Mouse (Mus musculus) heart, postnatal 10 days (tissue): Measurements from ENCODE around the gene Gm47985. TPM values are rescaled to one million over a fixed set of nuclear protein-coding genes. Genes with fewer than 3 reads are reported as not detected.

Experiments
- DNase-seq, 2 experiments: peaks; one replicate each; pipeline ENCODE4 v3.0.0; 2021
- intact Hi-C: fragments of 180-260 bp; cut with DNase I; formaldehyde crosslinking; loops from one replicate; pipeline ENCODE4 v1.15.1; 2025
- total RNA-seq, 2 experiments: library from RNA; stranded (reverse); gene quantifications; 2 replicates each; pipeline ENCODE4 v1.2.3; 2021

The Gm47985 gene
- total RNA-seq, 2 experiments from 2014 or later: 0.25 to 0.38 TPM

GRCm38 (mm10) chr1:151214862-151215261 is 32.5 kb downstream of the Gm47985 start:
- intact Hi-C loops: no loop called here

DNA sequence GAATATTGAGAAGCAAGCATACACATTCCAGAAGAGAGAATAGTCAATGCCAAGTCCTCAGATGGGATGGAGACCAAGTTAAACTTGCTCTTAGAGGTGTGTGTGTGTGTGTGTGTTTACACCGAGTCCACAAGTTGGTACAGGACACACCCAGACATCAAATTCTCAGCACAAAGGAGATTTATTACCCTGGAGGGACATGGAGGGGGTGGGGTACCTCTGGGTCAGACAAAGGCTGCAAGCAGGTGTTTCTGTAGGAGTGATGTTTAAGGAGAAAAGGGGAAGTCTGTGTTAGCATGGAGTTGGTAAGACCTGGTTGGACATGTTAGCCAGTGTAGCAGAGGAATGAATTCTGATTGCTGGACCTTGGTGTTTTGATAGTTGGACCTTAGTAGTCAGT is 33.6 kb downstream of the Gm47985 start:
- DNase-seq: no peak
- intact Hi-C loops: no loop called here

More at GRCm38 (mm10) chr1:151214862-151215261, 32.5 kb downstream of the Gm47985 start:
- DNase-seq: no peak

DNA sequence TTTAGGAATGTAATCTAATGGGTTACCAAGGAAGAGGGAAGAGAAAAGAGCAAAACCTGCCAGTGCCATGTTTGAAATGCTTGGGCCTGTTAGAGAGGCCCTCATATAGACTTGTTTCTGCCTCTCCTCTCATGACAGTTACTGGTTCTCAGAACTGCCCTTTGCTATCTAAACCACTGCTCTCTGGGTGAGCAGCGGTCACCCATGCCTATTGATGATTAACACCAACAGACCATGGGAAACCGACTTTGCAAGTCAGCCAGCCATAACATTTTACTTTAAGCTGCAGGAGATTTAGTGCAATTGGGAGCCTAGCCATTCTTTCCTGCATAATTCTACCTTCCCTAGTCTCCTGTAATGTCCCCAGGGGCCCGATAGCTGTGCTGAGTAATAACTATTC is 34.1 kb downstream of the Gm47985 start:
- intact Hi-C loops: no loop called here
- no peak for DNase-seq

DNA sequence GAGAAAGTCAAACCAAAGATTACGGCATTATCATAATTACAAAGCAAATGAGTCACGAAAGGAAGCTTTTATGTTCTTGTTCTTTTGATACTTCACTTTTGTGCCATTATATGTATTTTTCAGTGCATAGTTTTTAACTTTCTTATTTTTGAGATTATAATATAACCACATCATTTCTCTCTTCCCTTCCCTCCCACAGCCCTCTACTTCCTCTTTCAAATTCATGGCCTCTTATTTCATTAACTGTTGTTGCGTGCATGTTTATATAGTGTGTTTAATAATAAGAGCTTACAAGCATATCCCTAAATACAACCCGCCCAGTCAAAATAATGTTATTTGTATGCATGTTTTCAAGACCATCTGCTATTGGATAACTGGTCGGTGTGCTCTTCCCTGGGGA is 36.7 kb downstream of the Gm47985 start:
- intact Hi-C loops: no loop called here
- no peak for DNase-seq

- intact Hi-C loops: no loop called here
- no peak for DNase-seq
These were observed 37.8 kb downstream of the Gm47985 start for GRCm38 (mm10) chr1:151220098-151220497.

GRCm38 (mm10) chr1:151222561-151223267 is 40.4 kb downstream of the Gm47985 start:
- no peak for DNase-seq
- intact Hi-C loops: no loop called here

- intact Hi-C loops: no loop called here
- DNase-seq: no peak
These were observed 41.0 kb downstream of the Gm47985 start for GRCm38 (mm10) chr1:151223377-151223776.

DNA sequence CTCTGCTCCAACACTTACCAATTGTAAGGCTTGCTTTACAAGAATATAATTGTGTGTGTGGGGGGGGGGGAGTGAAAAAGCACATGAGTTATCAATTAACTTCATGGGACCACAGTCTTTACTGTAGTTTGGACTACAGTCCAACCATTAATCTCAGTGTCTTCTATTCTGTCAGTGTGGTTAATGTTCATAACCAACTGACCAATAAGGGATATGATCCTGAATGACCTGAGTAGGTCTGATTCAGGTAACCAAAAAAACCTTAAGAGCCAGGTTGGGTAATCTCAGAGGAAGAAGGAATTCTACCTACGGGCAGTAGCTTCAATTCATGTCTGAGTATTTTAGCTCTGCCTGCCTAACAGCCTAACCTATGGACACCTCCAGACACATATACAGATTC is 42.2 kb downstream of the Gm47985 start:
- intact Hi-C loops: no loop called here
- no peak for DNase-seq

DNA sequence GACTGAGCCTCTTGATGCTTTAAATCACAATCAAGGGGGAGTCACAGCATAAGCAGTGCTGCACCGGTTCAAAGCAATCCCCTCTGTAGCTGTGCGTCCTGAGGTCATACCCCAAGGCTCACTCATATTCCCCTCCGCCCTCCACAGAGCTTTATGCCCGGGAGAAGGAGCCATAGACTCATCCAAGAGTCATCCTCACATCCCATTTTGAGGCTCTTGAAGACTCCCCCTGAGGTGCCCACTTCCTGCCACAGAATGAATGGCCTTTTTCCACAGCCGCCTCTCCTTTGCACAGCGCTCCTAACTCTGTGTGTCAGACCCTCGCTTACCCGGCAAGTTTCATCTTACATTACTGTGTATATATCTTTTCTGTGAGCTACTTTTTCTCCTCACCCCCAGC is 45.2 kb downstream of the Gm47985 start:
- intact Hi-C loops: no loop called here
- DNase-seq: no peak

DNA sequence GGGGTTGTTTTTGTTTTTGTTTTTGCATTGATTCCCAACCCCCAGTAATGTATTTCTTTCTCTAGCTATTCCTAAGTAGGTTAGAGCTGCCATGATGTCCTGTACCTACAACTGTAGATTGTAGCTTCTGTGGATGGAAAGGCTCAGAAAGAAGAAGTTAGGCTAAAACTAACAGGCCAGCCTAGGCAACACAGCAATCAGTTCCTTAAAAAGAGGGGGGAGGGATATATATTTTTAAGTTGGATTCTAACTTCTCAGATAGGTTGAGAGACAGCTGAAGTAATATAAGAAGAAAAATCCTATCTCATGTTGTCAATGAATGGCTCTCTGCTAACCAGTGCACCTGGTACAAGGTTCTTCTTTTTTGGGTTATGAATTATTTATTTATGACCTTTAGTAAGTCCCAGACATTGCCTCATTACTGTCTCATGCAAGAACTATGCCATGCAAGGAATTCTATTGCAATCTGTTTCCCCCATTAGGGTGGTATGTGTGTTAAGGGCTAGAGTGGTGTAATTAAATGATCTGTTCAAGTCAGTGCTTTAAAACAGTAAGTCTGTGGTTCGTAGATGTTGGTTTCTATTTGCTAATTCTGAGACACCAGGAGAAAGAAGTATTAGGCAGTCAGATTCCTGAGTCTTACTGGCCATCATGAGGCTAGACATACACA is 46.1 kb downstream of the Gm47985 start:
- intact Hi-C loops: no loop called here
- no peak for DNase-seq

- no peak for DNase-seq
- intact Hi-C loops: no loop called here
These were observed 50.0 kb downstream of the Gm47985 start for GRCm38 (mm10) chr1:151232346-151232745.

- intact Hi-C loops: no loop called here
- DNase-seq: no peak
These were observed 51.4 kb downstream of the Gm47985 start for GRCm38 (mm10) chr1:151233756-151234155.

Other genes starting within 250 kb of the Gm47985 start
- 10 to 100 TPM; 39.5 to 43.6 TPM for gene Hmcn1, start 189.1 kb upstream of the Gm47985 start, total RNA-seq
- gene Gm8947, start 9.8 kb downstream of the Gm47985 start, total RNA-seq: not detected
- not detected for gene Gm47995, start 15.9 kb downstream of the Gm47985 start, total RNA-seq
- gene 3110040M04Rik, start 21.6 kb downstream of the Gm47985 start, total RNA-seq: not detected
- not detected for gene Gm47996, start 27.6 kb downstream of the Gm47985 start, total RNA-seq
- 100 to 1,000 TPM; 417 to 438 TPM for gene Ivns1abp, start 161.9 kb downstream of the Gm47985 start, total RNA-seq
- 1 to 10 TPM; 8.3 to 9.6 TPM for gene Swt1, start 245.9 kb downstream of the Gm47985 start, total RNA-seq
- gene Trmt1l, start 246.0 kb downstream of the Gm47985 start, total RNA-seq: 10 to 100 TPM; 12.8 to 19.3 TPM